Mouse (Mus musculus) liver, embryonic 14.5 days (tissue): ENCODE results near the gene Eya2.

ENCODE experiments used
- CTCF ChIP-seq: IDR thresholded peaks from 2 replicates; pipeline ENCODE4 v1.5.1; 2016; ENCODE audit warnings: antibody characterized with exemption, low read depth, control low read depth
- EP300 ChIP-seq: IDR thresholded peaks from 2 replicates; pipeline ENCODE4 v1.6.1; 2016; ENCODE audit warnings: antibody characterized with exemption, low read depth

GRCm38 (mm10) chr2:165694767-165695166 lies 99.9 kb downstream of the Eya2 start:
- TF ChIP-seq CTCF (no peak), EP300 (no peak)
